Mouse (Mus musculus) urinary bladder, postnatal 25 days (tissue): ENCODE results near the gene Ensa.

Experiments used
- DNase-seq: peaks from one replicate; pipeline ENCODE4 v3.0.0; 2022; ENCODE audit warnings: low spot score

The Ensa gene

GRCm38 (mm10) chr3:95680673-95681072 lies 55.9 kb downstream of the Ensa start:
- DNase-seq: no peak

DNA sequence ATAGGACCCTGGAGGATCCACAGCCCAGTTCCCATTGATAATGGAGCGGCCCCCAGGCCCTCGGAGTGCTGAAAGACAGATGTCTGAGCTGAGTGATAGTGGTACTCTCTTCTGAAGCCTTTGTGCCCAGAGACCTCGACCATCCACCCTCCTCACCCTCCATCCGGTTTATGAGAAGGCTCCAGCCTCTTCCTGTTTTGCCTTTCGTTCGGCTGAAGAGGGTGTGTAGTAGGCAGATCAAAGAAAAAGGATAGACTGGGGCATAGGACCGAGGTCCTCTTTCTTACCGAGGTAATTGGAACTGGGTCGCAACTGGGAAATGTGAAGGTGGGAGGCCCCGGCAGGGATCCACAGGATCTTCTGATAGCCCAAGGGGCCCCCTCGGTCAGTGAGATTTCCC lies 56.6 kb downstream of the Ensa start:
- DNase-seq: no peak
